Mouse (Mus musculus) kidney, adult 11 months (tissue): ENCODE data around the gene Pea15a.

ENCODE experiments used
- DNase-seq: peaks from one replicate; pipeline ENCODE4 v3.0.0; 2022

The Pea15a gene

GRCm38 (mm10) chr1:172172381-172172780, 34.2 kb downstream of the Pea15a start:
- no peak for DNase-seq

- DNase-seq: no peak
Observed at GRCm38 (mm10) chr1:172169809-172170208, 36.8 kb downstream of the Pea15a start.

GRCm38 (mm10) chr1:172167911-172168310, 38.7 kb downstream of the Pea15a start:
- peak; percentile 77 for DNase-seq

- peak; percentile 58 for DNase-seq
Observed at GRCm38 (mm10) chr1:172162959-172163358, 43.6 kb downstream of the Pea15a start.

GRCm38 (mm10) chr1:172162009-172162408, 44.6 kb downstream of the Pea15a start:
- DNase-seq: no peak

GRCm38 (mm10) chr1:172160508-172160907, 46.1 kb downstream of the Pea15a start:
- no peak for DNase-seq

- no peak for DNase-seq
Observed at GRCm38 (mm10) chr1:172159970-172160369, 46.6 kb downstream of the Pea15a start.

- DNase-seq: no peak
Observed at GRCm38 (mm10) chr1:172155518-172155917, 51.1 kb downstream of the Pea15a start.

GRCm38 (mm10) chr1:172154536-172154935, 52.1 kb downstream of the Pea15a start:
- DNase-seq: no peak

- DNase-seq: no peak
Observed at GRCm38 (mm10) chr1:172148955-172149815, 57.4 kb downstream of the Pea15a start.

- peak; percentile 54 for DNase-seq
Observed at GRCm38 (mm10) chr1:172148279-172148954, 58.2 kb downstream of the Pea15a start.

- DNase-seq: peak; percentile 98
Observed at GRCm38 (mm10) chr1:172147835-172148278, 58.7 kb downstream of the Pea15a start, which contains the start of gene Dcaf8. Gene Dcaf8, plus strand, starts transcription at chr1:172148084.
